24 mouse cellular contexts compared by ENCODE assay signal in the genomic region with DNA sequence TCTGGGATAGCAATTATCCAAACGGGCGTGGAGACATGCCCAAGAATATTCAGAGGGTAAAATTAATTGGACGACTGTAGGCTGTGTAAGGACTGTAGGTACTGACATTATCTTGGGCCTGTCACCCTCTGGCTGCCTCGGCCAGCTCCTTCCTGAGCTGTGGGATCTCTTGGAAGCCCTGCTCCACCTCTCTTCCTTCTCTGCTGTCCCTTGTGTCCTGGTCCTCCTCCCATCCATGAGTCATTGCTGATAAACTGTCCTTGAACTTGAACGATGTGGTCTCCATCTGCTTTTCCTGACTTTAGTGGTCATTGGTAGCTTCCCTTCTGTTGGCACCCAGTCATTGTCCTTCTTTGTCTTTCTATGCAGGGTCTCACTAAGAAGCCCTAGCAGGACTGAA. TPM values are rescaled to one million over a fixed set of nuclear protein-coding genes. Genes with fewer than 3 reads are reported as not detected.
DNase-seq lines count a peak whose midpoint lies in the region; ATAC-seq and TF ChIP-seq lines count a peak whose summit lies in the region.
"Had no signal": no experiment of that assay in that cellular context is flagged by ENCODE, and none has a peak within 500 bp of the region (broad histone marks: within the 10 kb centered on the region; RNA-seq: fewer than 3 reads in every experiment).

No protein-coding gene starts in this region.

- intact Hi-C loops in heart, adult 2 months (cut with DNase I), result no loop called here

- peaks cover 11% of the 10 kb centered on the region for H3K9me3 ChIP-seq in heart, embryonic 12.5 days (replicated peaks)
- H3K9me3 ChIP-seq in stomach, postnatal 0 days (ENCODE audit: control insufficient read depth, low read length), result no peaks in the 10 kb centered on the region
- peaks cover 4% of the 10 kb centered on the region; the same call in 1 of the 2 replicates for H3K9me3 ChIP-seq in forebrain, embryonic 14.5 days (replicated peaks; ENCODE audit: control insufficient read depth, low read length)
- H3K9me3 ChIP-seq: embryonic facial prominence, embryonic 13.5 days; embryonic facial prominence, embryonic 15.5 days; forebrain, embryonic 12.5 days; forebrain, embryonic 15.5 days had no signal

- peak overlapping the region; percentile 36 for H3K27ac ChIP-seq in heart, adult 2 months
- no peak overlapping the region for H3K27ac ChIP-seq in heart, embryonic 12.5 days (ENCODE audit: poor library complexity, severe bottlenecking)
- H3K27ac ChIP-seq in stomach, postnatal 0 days (replicated peaks), result no peak overlapping the region; the same call in 1 of the 2 replicates
- no peak overlapping the region for H3K27ac ChIP-seq in forebrain, embryonic 14.5 days (ENCODE audit: low read depth, low read length)
- H3K27ac ChIP-seq: embryonic facial prominence, embryonic 13.5 days; embryonic facial prominence, embryonic 15.5 days; forebrain, embryonic 10.5 days; forebrain, embryonic 12.5 days; forebrain, embryonic 15.5 days had no signal

- H3K4me1 ChIP-seq in heart, adult 2 months (ENCODE audit: control insufficient read depth, insufficient read depth, low read length), result peaks cover 4% of the 10 kb centered on the region
- peaks cover 2% of the 10 kb centered on the region for H3K4me1 ChIP-seq in heart, embryonic 12.5 days (replicated peaks)
- no peaks in the 10 kb centered on the region for H3K4me1 ChIP-seq in stomach, postnatal 0 days (replicated peaks; ENCODE audit: control insufficient read depth, insufficient read depth)
- H3K4me1 ChIP-seq in forebrain, embryonic 14.5 days (ENCODE audit: control insufficient read depth, insufficient read depth, low read length), result no peaks in the 10 kb centered on the region
- H3K4me1 ChIP-seq: embryonic facial prominence, embryonic 15.5 days; forebrain, embryonic 10.5 days; forebrain, embryonic 12.5 days; forebrain, embryonic 15.5 days had no signal

- no peak for TF ChIP-seq POLR2A in heart, adult 2 months (IDR thresholded peaks at IDR 0.05; ENCODE audit: insufficient read depth, low read depth, low read length)

- TF ChIP-seq CTCF in heart, adult 2 months (IDR thresholded peaks at IDR 0.05), result no peak
- TF ChIP-seq CTCF in stomach, postnatal 0 days (IDR thresholded peaks at IDR 0.05; ENCODE audit: low read depth), result no peak

- 24% methylated on average over 5 of the region's 5 CpGs for WGBS in heart, adult 2 months
- 40% methylated on average over 5 of the region's 5 CpGs for WGBS in heart, embryonic 12.5 days
- WGBS in stomach, postnatal 0 days, result 57% methylated on average over 5 of the region's 5 CpGs
- WGBS in forebrain, embryonic 14.5 days, result 76% methylated on average over 5 of the region's 5 CpGs

- H3K4me2 ChIP-seq in heart, embryonic 12.5 days, result no peak overlapping the region
- H3K4me2 ChIP-seq in stomach, postnatal 0 days (replicated peaks; ENCODE audit: low read depth), result no peak overlapping the region
- H3K4me2 ChIP-seq in forebrain, embryonic 14.5 days (ENCODE audit: low read length), result no peak overlapping the region
- H3K4me2 ChIP-seq: embryonic facial prominence, embryonic 13.5 days; embryonic facial prominence, embryonic 15.5 days; forebrain, embryonic 12.5 days; forebrain, embryonic 15.5 days had no signal

- no peaks in the 10 kb centered on the region for H3K36me3 ChIP-seq in heart, adult 2 months (ENCODE audit: control insufficient read depth, insufficient read depth, low read length)
- H3K36me3 ChIP-seq in heart, embryonic 12.5 days, result no peaks in the 10 kb centered on the region
- H3K36me3 ChIP-seq in stomach, postnatal 0 days (ENCODE audit: control insufficient read depth, insufficient read depth, low read length), result no peaks in the 10 kb centered on the region
- H3K36me3 ChIP-seq in forebrain, embryonic 14.5 days (ENCODE audit: control insufficient read depth, insufficient read depth, low read length), result no peaks in the 10 kb centered on the region
- H3K36me3 ChIP-seq: embryonic facial prominence, embryonic 13.5 days; embryonic facial prominence, embryonic 15.5 days; forebrain, embryonic 10.5 days; forebrain, embryonic 12.5 days; forebrain, embryonic 15.5 days had no signal

- no peak for ATAC-seq in heart, embryonic 12.5 days (ENCODE audit: insufficient number of reproducible peaks, low FRiP score)
- ATAC-seq in stomach, postnatal 0 days (ENCODE audit: low FRiP score, low TSS enrichment), result peak; percentile 47; the same call in 1 of the 2 replicates
- ATAC-seq in forebrain, embryonic 14.5 days, result no peak
- ATAC-seq: forebrain, embryonic 15.5 days; forebrain, postnatal 0 days had no signal

- peak in 1 of 2 experiments; percentile 42 for DNase-seq in heart, adult 2 months
- DNase-seq in 3T3-L1 (ENCODE audit: low read depth, low spot score) (peak; percentile 20), 416B (ENCODE audit: low read depth) (peak; percentile 83)
- DNase-seq in stomach, postnatal 0 days (ENCODE audit: low spot score), result no peak
- no peak for DNase-seq in forebrain, embryonic 14.5 days (ENCODE audit: low spot score)
- DNase-seq in layer of hippocampus, postnatal 14 days (ENCODE audit: low spot score in 2 of 2), result no peak
- DNase-seq: adrenal gland, adult 2 months; adrenal gland, postnatal 10 days; adrenal gland, postnatal 25 days; cerebellum, adult 11 months; cerebellum, adult 18-20 months; cerebellum, adult 8-10 months; cerebellum, adult 9-11 months; cerebellum, postnatal 14 days; cerebellum, postnatal 36 days; embryo, embryonic 11 days; forebrain, postnatal 0 days had no signal

- no peak for TF ChIP-seq EP300 in heart, adult 2 months (IDR thresholded peaks at IDR 0.05; ENCODE audit: insufficient read depth, low read depth, low read length)
- TF ChIP-seq EP300 in stomach, postnatal 0 days (optimal IDR thresholded peaks at IDR 0.05), result no peak

- H3K4me3 ChIP-seq in heart, adult 2 months, result no peak overlapping the region
- no peak overlapping the region for H3K4me3 ChIP-seq in heart, embryonic 12.5 days
- H3K4me3 ChIP-seq in stomach, postnatal 0 days (ENCODE audit: low read depth, low read length), result no peak overlapping the region
- H3K4me3 ChIP-seq in forebrain, embryonic 14.5 days (ENCODE audit: low read depth, low read length), result no peak overlapping the region
- H3K4me3 ChIP-seq: embryonic facial prominence, embryonic 13.5 days; embryonic facial prominence, embryonic 15.5 days; erythroblast, embryonic 14.5 days; forebrain, embryonic 10.5 days; forebrain, embryonic 12.5 days; forebrain, embryonic 15.5 days had no signal

- H3K27me3 ChIP-seq in heart, adult 2 months (ENCODE audit: control insufficient read depth, insufficient read depth, low read length), result no peaks in the 10 kb centered on the region
- no peaks in the 10 kb centered on the region for H3K27me3 ChIP-seq in heart, embryonic 12.5 days (replicated peaks)
- no peaks in the 10 kb centered on the region for H3K27me3 ChIP-seq in stomach, postnatal 0 days (ENCODE audit: control insufficient read depth, insufficient read depth, low read length)
- H3K27me3 ChIP-seq in forebrain, embryonic 14.5 days (replicated peaks; ENCODE audit: control insufficient read depth, insufficient read depth, low read length), result no peaks in the 10 kb centered on the region
- H3K27me3 ChIP-seq: embryonic facial prominence, embryonic 13.5 days; embryonic facial prominence, embryonic 15.5 days; forebrain, embryonic 12.5 days; forebrain, embryonic 15.5 days had no signal

- no peaks in the 10 kb centered on the region for H3K79me2 ChIP-seq in heart, adult 2 months (replicated peaks; ENCODE audit: control insufficient read depth, insufficient read depth, low read length)

- no peak overlapping the region for H3K9ac ChIP-seq in heart, adult 2 months (ENCODE audit: low read depth, low read length)
- no peak overlapping the region for H3K9ac ChIP-seq in heart, embryonic 12.5 days
- no peak overlapping the region for H3K9ac ChIP-seq in stomach, postnatal 0 days (ENCODE audit: low read length)
- H3K9ac ChIP-seq in forebrain, embryonic 14.5 days (ENCODE audit: low read length), result no peak overlapping the region
- H3K9ac ChIP-seq: embryonic facial prominence, embryonic 13.5 days; embryonic facial prominence, embryonic 15.5 days; forebrain, embryonic 12.5 days; forebrain, embryonic 15.5 days; forebrain, postnatal 0 days had no signal

RNA-seq across cellular contexts. Expression of gene Med4, which starts 23.2 kb away (rescaled TPM):
- 10 to 100 TPM; 19.5 to 23.5 TPM for total RNA-seq in heart, adult 2 months (2021)
- polyA plus RNA-seq in heart, adult 2 months (2012; rRNA removed), result 12.5 and 18.2 TPM in 2 replicates
- polyA plus RNA-seq in heart, embryonic 12.5 days (2016; fragmentation: Nextera tagmentation; extraction: Ambion mirVana), result 52.8 and 54.2 TPM in 2 replicates
- 39.4 and 39.5 TPM in 2 replicates for polyA plus RNA-seq in stomach, postnatal 0 days (2015; fragmentation: Nextera tagmentation; extraction: Ambion mirVana)
- polyA plus RNA-seq in forebrain, embryonic 14.5 days (2014; fragmentation: Nextera tagmentation; extraction: Ambion mirVana), result 99.3 and 100.0 TPM in 2 replicates
- total RNA-seq in layer of hippocampus, postnatal 14 days (2021), result 10 to 100 TPM; 29.5 to 31.3 TPM

RNA-seq across cellular contexts. Expression of gene Sucla2, which starts 38.5 kb away (rescaled TPM):
- total RNA-seq in heart, adult 2 months (2021), result 100 to 1,000 TPM; 693 to 811 TPM
- 125 and 246 TPM in 2 replicates for polyA plus RNA-seq in heart, adult 2 months (2012; rRNA removed)
- 200 and 204 TPM in 2 replicates for polyA plus RNA-seq in heart, embryonic 12.5 days (2016; fragmentation: Nextera tagmentation; extraction: Ambion mirVana)
- polyA plus RNA-seq in stomach, postnatal 0 days (2015; fragmentation: Nextera tagmentation; extraction: Ambion mirVana), result 98.9 and 101 TPM in 2 replicates
- 111 and 122 TPM in 2 replicates for polyA plus RNA-seq in forebrain, embryonic 14.5 days (2014; fragmentation: Nextera tagmentation; extraction: Ambion mirVana)
- 100 to 1,000 TPM; 153 to 156 TPM for total RNA-seq in layer of hippocampus, postnatal 14 days (2021)

Comparison
In these comparisons a context has a peak if more than half of its experiments do, and no peak if none do; other contexts are left out.
1. DNase-seq: peak in 3T3-L1 (single experiment) and 416B (single experiment); none in stomach, postnatal 0 days (single experiment), forebrain, embryonic 14.5 days (single experiment) and layer of hippocampus, postnatal 14 days (0 of 2).